Mouse (Mus musculus) heart, embryonic 14.5 days (tissue): ENCODE data around the gene Aph1a. TPM values are rescaled to one million over a fixed set of nuclear protein-coding genes. Genes with fewer than 3 reads are reported as not detected.
"Not testable (repeated sequence)": the region's sequence is repeated elsewhere in the genome, so short reads cannot be mapped to it uniquely, and the experiment has no call there.

Experiments
- ATAC-seq: fragments of 200-750 bp; cut with Nextera tagmentation; 2 replicates; pipeline ENCODE4 v1.8.0; 2017; ENCODE audit warnings: low read depth, moderate TSS enrichment; ENCODE audit not compliant: insufficient number of reproducible peaks, insufficient read depth, low FRiP score
- H3K27ac ChIP-seq, 2 experiments: fragments of 200-500 bp in 1 of 2; fragments of 300-500 bp in 1 of 2; sonication (generic) in 1 of 2; replicated peaks in 1 of 2; 2 replicates each; pipeline ENCODE4 v1.5.1; 2012 to 2014; ENCODE audit warnings: low read depth in 2 of 2, low read length in 2 of 2, control low read depth in 1 of 2, mild to moderate bottlenecking in 1 of 2, mixed read lengths in 1 of 2; ENCODE audit not compliant: control insufficient read depth in 1 of 2, insufficient read depth in 1 of 2
- H3K27me3 ChIP-seq: fragments of 300-500 bp; sonication (generic); 2 replicates; pipeline ENCODE4 v1.6.1; 2014; ENCODE audit warnings: mild to moderate bottlenecking, low read length, control low read depth; ENCODE audit not compliant: control insufficient read depth, insufficient read depth
- H3K36me3 ChIP-seq: fragments of 300-500 bp; sonication (generic); 2 replicates; pipeline ENCODE4 v1.6.1; 2014; ENCODE audit warnings: mild to moderate bottlenecking, control low read depth, low read length, mixed read lengths; ENCODE audit not compliant: control insufficient read depth, insufficient read depth
- H3K4me1 ChIP-seq, 2 experiments: fragments of 200-500 bp in 1 of 2; fragments of 300-500 bp in 1 of 2; sonication (generic) in 1 of 2; 2 replicates each; pipeline ENCODE4 v1.6.1; 2012 to 2014; ENCODE audit warnings: low read length in 2 of 2, control low read depth in 1 of 2, mixed read lengths in 1 of 2; ENCODE audit not compliant: control insufficient read depth in 2 of 2, insufficient read depth in 2 of 2
- H3K4me2 ChIP-seq: fragments of 300-500 bp; sonication (generic); 2 replicates; pipeline ENCODE4 v1.6.1; 2014; ENCODE audit warnings: mild to moderate bottlenecking, low read length
- H3K4me3 ChIP-seq, 2 experiments: fragments of 200-500 bp in 1 of 2; fragments of 300-500 bp in 1 of 2; sonication (generic) in 1 of 2; 2 replicates each; pipeline ENCODE4 v1.5.1; 2012 to 2014; ENCODE audit warnings: low read length in 2 of 2, mild to moderate bottlenecking in 2 of 2, control low read depth in 1 of 2, low read depth in 1 of 2, moderate library complexity in 1 of 2; ENCODE audit not compliant: control insufficient read depth in 1 of 2, insufficient read depth in 1 of 2
- H3K9ac ChIP-seq: fragments of 300-500 bp; sonication (generic); 2 replicates; pipeline ENCODE4 v1.6.1; 2014; ENCODE audit warnings: mild to moderate bottlenecking, low read length
- H3K9me3 ChIP-seq: fragments of 300-500 bp; sonication (generic); 2 replicates; pipeline ENCODE4 v1.6.1; 2016; ENCODE audit warnings: low read length, control low read depth; ENCODE audit not compliant: control insufficient read depth
- WGBS: fragments of 180-500 bp; shearing (Covaris S2); extraction: QIAGEN DNeasy Blood & Tissue Kit; methylation state at CpG from one replicate; pipeline ENCODE4 v1.1.7; 2014; 5-methylcytosine and 5-hydroxymethylcytosine counted together
- polyA plus RNA-seq: library from polyadenylated mRNA; unstranded; fragments of >200 nt; fragmentation: Nextera tagmentation; extraction: Ambion mirVana; gene quantifications from 2 replicates; pipeline ENCODE4 v1.2.1, GENCODE M21; 2014

Aph1a gene
- polyA plus RNA-seq = 38.4 and 48.0 TPM in 2 replicates

DNA sequence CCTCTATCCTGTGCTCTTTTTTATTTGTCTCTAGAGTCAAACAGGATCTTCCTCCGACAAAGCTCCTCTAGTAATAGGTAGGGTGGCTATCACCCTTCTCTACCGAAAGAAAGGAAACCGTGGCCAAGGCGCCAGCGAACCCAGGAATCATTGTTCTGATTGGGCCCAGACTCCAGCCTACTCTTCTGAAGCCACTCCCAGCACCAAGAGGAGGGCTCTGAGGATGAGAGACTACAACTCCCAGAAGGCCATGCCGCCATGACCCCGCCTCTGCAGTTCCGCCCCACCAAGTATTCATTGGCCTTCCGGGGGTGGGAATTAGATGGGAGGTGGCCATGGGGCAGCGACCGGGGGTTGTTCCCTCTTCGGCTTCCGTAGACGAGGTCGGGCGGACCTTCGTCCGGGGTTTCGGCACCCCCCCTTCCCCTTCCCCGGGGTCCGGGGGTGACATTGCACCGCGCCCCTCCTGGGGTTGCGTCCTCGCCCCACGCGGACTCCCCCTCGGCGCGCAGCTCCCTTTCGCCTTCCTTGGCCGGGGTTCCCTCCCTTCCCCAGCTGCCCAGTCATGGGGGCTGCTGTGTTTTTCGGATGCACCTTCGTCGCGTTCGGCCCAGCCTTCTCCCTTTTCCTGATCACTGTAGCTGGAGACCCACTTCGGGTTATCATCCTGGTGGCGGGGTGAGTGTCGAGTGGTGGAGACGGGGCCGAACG, at the start of gene Aph1a:
Gene Aph1a, plus strand, starts transcription at position 364 of the 711 bp plus-strand sequence.
- WGBS = 0% methylated on average over 25 of the region's 43 CpGs
- ATAC-seq = peak; percentile 92
- peak within 1 kb of the TSS; percentile 83 for H3K4me2 ChIP-seq
- not testable (repeated sequence) for H3K27me3 ChIP-seq, H3K9me3 ChIP-seq
- H3K36me3 ChIP-seq = peaks cover 26% of the 10 kb centered on the region
- H3K27ac ChIP-seq = peak within 1 kb of the TSS; percentile 91 to 93
- H3K9ac ChIP-seq = peak within 1 kb of the TSS; percentile 88
- H3K4me1 ChIP-seq = peaks cover 17 to 32% of the 10 kb centered on the region in 2 experiments
- peak within 1 kb of the TSS; percentile 70 to 78 for H3K4me3 ChIP-seq

DNA sequence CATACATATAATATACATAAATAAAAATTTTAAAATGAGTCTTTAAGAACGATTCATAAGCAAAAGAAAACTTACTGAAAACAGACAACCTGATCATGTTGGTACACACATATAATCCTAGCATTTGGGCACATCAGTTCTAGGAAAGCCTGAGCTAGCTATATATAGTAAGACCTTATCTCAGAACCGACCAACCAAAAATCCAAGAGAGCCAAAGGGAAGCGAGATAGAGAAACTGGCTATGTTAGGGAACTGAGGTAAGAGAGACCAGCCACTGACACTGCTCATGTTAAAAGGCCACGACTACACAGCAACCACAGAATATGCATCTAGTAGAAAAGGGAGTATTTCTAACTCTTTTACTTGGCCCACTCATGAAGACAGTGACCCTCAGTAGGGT, 43.2 kb upstream of the Aph1a start:
- ATAC-seq = no peak
- no peak overlapping the region for H3K4me3 ChIP-seq
- H3K9ac ChIP-seq = peak overlapping the region; percentile 6; the same call in 1 of the 2 replicates
- peaks cover 0 to 10% of the 10 kb centered on the region in 2 experiments; a peak in 2 of 4 replicates for H3K4me1 ChIP-seq
- no peaks in the 10 kb centered on the region for H3K9me3 ChIP-seq
- H3K4me2 ChIP-seq = no peak overlapping the region
- 31% methylated on average over 4 of the region's 4 CpGs for WGBS
- peaks cover 79% of the 10 kb centered on the region for H3K36me3 ChIP-seq
- no peaks in the 10 kb centered on the region for H3K27me3 ChIP-seq
- peak overlapping the region in 1 of 2 experiments; percentile 63; a peak in 2 of 4 replicates for H3K27ac ChIP-seq

DNA sequence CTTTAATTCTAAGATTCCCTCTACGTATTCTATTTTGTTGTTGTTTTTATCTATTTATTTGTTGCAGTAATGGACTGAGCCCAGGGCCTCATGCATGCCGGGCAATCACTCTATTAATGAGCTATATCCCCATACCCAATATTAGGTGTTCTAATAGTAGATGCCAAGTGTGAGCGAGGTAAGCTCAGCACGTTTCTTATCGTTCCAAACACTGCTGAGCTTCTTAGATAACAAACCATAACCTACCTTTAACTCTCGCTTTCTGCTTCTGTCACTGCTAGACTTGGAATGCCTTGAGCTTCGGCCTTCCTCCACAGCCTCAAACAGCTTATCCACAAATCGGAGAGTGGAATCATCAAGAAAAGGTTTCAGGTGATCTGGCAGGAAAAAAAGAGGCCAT, 42.5 kb upstream of the Aph1a start:
- Histone ChIP-seq H3K9me3 (no peaks in the 10 kb centered on the region), H3K36me3 (peaks cover 72% of the 10 kb centered on the region), H3K4me2 (no peak overlapping the region), H3K4me1 (peaks cover 0 to 13% of the 10 kb centered on the region in 2 experiments; a peak in 2 of 4 replicates), H3K27ac (peak overlapping the region in 1 of 2 experiments; percentile 63; a peak in 1 of 4 replicates), H3K4me3 (no peak overlapping the region), H3K27me3 (no peaks in the 10 kb centered on the region), H3K9ac (no peak overlapping the region)
- 81% methylated on average over 8 of the region's 8 CpGs for WGBS
- ATAC-seq = no peak

DNA sequence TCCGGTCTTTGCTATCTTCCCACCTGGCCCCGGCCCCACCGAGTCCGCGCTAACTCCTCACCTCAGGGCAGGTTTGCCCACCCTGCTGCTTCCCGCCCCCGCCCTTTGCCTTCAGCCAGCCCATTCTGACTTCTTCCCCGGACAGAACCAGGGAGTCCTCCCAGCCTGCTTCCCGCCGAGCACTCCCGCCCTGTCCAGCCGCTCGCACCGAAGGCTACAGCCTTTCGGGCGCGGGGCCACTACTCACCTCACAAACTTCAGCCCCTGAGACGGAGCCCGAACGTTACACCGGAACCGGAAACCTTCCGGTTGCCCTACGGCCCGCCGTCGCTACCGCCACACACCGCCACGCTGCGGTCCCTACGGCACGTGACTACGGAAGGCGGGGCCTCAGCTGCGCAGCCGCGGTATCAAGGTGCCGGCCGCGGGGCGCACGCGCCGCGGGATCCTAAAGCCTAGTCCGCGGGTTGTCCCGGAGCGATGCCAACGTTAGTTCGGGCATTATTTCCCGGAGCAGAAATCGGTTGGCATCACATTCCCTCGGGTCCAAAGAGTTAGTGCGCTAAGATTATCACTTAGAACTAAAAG, 38.2 kb upstream of the Aph1a start, which contains the start of gene Prpf3:
Gene Prpf3, minus strand, starts transcription at position 384 of the 588 bp plus-strand sequence.
- Histone ChIP-seq H3K4me3 (peak within 1 kb of the TSS; percentile 78 to 82), H3K4me1 (peaks cover 0 to 17% of the 10 kb centered on the region in 2 experiments; a peak in 2 of 4 replicates), H3K36me3 (peaks cover 29% of the 10 kb centered on the region), H3K9ac (peak within 1 kb of the TSS; percentile 88), H3K27ac (peak within 1 kb of the TSS; percentile 38 to 71), H3K27me3 (no peaks in the 10 kb centered on the region), H3K4me2 (peak within 1 kb of the TSS; percentile 78), H3K9me3 (no peaks in the 10 kb centered on the region)
- 0% methylated on average over 56 of the region's 56 CpGs for WGBS
- peak; percentile 96 for ATAC-seq

DNA sequence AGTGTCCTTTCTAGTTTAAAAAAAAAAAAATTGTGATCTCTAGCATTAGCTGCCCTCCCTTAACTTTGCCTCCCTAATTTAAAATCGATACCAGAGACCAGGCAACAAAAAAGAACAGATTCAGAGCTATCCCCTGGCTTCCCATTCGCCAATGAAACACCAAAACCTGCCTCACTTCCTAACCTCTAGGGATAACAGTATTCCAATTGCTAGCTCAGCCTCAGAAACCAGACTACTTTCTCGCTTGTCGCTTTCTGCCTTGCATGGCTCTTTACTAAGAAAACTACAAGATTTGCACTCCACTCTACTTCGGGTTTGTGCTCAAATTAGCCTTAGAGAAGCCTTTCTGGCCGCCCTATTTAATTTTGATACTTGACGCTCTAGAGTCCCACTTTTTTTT, 37.7 kb upstream of the Aph1a start:
- H3K27me3 ChIP-seq = no peaks in the 10 kb centered on the region
- H3K27ac ChIP-seq = peak overlapping the region; percentile 38 to 69
- H3K4me1 ChIP-seq = peaks cover 0 to 16% of the 10 kb centered on the region in 2 experiments; a peak in 2 of 4 replicates
- peak overlapping the region; percentile 78 to 82 for H3K4me3 ChIP-seq
- H3K36me3 ChIP-seq = peaks cover 24% of the 10 kb centered on the region
- 23% methylated on average over 7 of the region's 7 CpGs for WGBS
- H3K9me3 ChIP-seq = no peaks in the 10 kb centered on the region
- 0 out of 2 replicates have a peak, but pooled peaks have one; percentile 2 for ATAC-seq
- H3K4me2 ChIP-seq = peak overlapping the region; percentile 78
- peak overlapping the region; percentile 88 for H3K9ac ChIP-seq

DNA sequence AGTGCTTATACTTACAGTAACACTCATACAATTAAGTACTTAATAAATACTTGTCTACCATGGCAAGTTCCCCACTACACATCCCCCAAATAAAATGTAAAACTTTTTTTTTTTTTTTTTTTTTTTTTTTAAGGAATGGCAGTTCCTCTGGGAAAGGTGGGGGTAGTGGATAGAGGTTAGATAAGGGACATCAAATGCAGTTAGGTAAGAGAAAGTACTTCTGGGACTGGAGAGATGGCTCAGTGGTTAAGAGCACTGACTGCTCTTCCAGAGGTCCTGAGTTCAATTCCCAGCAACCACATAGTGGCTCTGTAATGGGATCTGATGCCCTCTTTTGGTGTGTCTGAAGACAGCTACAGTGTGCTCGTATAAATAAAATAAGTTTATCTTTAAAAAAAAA, 36.7 kb upstream of the Aph1a start:
- Histone ChIP-seq H3K36me3 (peaks cover 14% of the 10 kb centered on the region), H3K4me1 (peaks cover 0 to 16% of the 10 kb centered on the region in 2 experiments; a peak in 2 of 4 replicates)
- not testable (repeated sequence) for H3K9ac ChIP-seq, H3K27me3 ChIP-seq, ATAC-seq, H3K9me3 ChIP-seq, H3K4me3 ChIP-seq, H3K4me2 ChIP-seq, H3K27ac ChIP-seq
- 77% methylated on average over 1 of the region's 1 CpGs for WGBS

DNA sequence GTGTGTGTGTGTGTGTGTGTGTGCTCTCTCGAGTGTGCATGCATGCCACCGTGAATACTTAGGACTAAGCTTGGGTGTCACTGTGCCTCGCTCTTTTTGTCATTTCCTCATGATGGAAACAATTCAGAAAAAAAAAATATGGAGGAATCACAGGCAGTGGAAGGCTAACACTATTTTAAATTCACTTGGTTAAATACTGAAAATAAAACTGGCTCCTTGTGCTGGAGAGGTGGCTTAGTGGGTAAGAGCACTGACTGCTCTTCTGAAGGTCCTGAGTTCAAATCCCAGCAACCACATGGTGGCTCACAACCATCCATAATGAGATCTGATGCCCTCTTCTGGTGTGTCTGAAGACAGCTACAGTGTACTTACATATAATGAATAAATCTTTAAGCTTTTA, 35.5 kb upstream of the Aph1a start:
- not testable (repeated sequence) for H3K9me3 ChIP-seq, H3K27me3 ChIP-seq, H3K36me3 ChIP-seq, H3K4me2 ChIP-seq, H3K27ac ChIP-seq, H3K9ac ChIP-seq, ATAC-seq, H3K4me3 ChIP-seq
- H3K4me1 ChIP-seq = peaks cover 0 to 16% of the 10 kb centered on the region in 2 experiments; a peak in 2 of 4 replicates
- 77% methylated on average over 3 of the region's 3 CpGs for WGBS
